Mouse (Mus musculus) CD4-positive, CD25-positive, alpha-beta regulatory T cell, adult 4 months (primary cell): Measurements from ENCODE around the gene Krt15. TPM values are rescaled to one million over a fixed set of nuclear protein-coding genes. Genes with fewer than 3 reads are reported as not detected.

Experiments used
- ATAC-seq: one replicate; pipeline ENCODE4 v1.8.0; 2017
- polyA plus RNA-seq, 2 experiments: library from polyadenylated mRNA; unstranded; fragments of 100-300 nt; shearing (Covaris generic); gene quantifications; one replicate each; pipeline ENCODE4 v1.2.1; 2017

The Krt15 gene
- polyA plus RNA-seq, 2 experiments from 2014 or later = not detected

DNA sequence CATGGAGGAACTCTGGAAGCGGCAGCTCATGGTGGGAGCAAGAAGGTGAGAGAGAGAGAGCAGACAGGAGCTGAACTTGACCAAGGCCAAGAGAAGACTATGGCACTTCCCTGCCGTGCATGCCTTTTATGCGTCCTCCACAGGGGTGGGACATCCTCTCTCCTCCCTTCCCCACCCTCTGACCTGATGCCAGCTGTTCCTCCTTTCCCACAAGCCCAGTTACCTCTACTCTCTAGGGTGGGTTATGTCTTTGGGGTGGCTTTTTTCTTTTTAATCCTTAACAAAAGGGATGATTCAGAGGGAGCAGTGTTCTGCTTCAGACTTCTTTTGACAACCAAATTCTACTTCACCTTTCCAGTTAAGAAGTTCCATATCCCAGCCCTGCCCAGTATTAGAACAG lies 14.3 kb downstream of the Krt15 start, which contains the start of gene Krt13:
Gene Krt13 (minus strand): TSS at position 101 of the 400 bp plus-strand sequence.
- no peak for ATAC-seq

DNA sequence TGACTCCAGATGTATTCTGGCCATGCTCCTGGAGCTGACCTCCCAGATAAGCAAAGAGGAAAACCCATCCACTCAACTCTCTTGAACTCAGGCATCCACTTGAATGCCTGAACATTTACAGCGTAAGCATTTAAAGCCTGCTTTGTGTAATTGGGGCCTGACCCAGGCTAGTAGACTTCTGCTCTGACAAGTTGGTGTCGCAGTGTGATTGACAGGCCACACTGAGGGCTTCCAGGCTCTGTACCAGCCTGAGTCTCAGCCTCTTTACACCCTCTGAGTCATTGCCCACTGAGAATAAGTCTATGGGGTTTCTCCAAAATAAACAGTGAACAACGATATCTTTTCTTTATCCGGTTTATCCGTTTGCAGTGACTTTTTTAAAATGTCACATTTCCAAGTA lies 15.4 kb downstream of the Krt15 start:
- ATAC-seq = no peak

DNA sequence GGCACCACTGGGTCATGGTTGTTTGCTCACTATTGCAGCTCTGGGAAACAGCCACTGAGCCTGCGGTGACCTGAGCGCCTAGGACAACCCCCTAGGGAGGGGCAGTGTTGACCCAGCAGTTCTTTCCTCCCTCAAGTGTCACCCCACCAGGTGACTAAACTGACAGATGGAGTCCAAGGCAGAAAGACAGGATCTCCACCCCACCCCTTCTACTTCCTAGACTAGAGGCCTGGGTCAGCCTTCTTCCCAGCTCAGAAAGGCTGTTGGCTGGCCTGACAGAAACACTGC lies 22.0 kb downstream of the Krt15 start:
- no peak for ATAC-seq

DNA sequence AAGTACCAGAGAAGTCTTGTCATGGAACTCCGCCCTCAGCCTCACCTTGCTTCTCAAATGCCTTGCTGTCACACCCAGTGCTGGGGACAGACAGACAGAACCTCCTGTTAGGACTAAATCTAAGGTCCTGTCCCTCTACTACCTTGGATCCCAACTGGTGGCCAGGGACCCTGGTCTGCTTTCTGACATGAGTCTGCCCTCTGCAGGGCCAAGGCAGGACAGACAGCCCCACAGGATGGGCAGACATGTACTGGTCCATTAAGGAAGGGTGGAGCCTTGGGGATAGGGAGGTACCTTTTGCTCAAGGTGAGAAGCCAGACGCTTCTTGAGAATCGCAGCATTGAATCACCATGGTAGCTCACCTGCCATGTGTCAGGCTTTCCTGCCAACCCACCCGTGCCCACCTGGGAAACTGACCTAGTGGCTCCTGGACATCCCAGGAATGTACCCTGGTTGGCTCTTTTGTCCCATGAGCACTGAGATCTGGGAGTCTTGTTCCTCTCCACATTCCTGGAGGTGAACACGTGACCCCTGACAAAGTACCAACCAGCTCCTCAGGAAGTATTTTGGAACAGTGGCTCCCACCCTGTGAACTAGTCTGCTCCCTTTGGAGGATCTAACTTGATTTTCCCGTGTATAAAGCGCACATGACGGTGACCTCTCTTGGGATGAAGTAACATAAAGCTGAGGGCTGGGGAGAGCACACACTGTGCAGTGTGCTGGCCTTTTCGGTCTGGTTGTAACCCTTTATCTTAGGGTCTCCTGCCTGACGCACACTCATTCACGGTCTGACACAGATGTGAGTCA lies 22.6 kb downstream of the Krt15 start:
- no peak for ATAC-seq

DNA sequence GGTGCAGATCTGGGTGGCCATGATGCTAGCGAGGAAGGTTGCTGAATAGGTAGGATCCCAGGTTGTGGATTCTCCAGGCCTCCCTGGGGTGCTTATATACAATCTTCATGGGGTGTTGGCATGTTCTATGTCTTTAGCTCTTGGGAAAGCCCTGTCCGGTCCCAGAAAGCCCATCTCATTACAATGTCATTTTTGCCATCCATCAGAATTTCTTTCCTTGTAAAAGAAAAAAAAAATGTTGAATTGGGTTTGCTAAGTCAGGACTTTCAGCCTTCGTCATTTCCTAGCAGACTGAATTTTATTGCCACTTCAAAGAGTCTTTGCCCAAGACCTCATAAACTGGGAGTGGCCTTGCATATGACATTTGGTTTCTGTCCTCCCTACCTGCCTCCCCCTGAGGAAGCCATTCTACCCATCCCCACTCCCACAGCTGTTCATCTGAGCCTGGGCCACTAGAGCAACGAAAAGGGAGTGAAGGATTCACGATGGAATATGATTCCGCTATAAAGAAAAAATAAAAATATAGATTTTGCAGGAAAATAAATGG lies 30.1 kb downstream of the Krt15 start, which contains the start of gene Krt36:
Gene Krt36 (minus strand): TSS at position 51 of the 547 bp plus-strand sequence.
- no peak for ATAC-seq

DNA sequence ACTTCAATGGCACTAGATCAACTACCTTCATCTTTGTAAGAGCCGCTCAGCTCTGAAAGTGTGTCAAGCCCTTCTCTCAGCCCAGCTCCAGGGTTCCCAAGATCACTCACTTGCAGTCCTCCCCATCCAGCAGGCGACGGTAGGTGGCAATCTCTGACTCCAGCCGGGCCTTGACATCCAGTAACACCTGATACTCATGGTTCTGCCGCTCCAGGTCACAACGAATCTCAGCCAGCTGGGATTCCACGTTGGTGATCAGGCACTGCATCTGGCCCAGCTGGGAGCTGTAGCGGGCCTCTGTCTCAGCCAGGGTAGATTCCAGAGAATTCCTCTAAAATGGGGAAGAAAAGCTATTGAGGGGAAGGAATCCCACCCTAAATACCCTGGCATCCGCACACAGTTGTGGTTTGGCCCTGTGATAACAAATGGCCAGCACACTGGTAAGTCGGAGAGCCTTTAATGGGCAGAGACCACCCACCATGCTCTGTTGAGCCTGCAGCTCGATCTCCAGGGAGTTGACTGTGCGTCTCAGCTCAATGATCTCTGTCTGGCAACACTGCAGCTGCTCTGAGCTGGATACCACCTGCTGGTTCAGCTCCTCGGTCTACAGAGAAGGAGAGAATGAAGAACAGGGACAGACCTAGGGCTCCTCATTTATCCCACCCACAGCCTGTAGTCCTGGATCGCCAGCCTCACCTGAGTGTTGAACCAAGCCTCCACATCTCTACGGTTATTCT lies 32.9 kb downstream of the Krt15 start:
- ATAC-seq = no peak

DNA sequence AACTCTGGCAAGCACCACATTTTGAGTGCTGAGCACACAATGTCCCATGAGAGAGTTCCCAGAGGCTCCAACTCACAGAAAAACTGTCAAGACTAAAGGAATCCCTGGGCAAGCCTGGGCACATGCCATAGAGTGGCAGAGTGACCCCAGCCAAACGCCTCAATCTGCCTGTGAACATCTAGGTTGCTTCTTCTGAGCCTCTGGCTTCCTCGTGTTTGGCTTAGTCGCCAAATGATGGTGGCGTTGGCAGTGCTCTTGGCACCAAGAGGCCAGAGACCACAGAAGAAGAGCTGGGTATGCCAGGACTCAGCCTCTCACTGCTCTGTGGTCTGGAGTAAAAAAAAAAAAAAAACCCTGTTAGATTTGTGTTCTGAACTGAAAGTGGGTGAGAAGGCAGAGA lies 35.3 kb downstream of the Krt15 start:
- no peak for ATAC-seq

DNA sequence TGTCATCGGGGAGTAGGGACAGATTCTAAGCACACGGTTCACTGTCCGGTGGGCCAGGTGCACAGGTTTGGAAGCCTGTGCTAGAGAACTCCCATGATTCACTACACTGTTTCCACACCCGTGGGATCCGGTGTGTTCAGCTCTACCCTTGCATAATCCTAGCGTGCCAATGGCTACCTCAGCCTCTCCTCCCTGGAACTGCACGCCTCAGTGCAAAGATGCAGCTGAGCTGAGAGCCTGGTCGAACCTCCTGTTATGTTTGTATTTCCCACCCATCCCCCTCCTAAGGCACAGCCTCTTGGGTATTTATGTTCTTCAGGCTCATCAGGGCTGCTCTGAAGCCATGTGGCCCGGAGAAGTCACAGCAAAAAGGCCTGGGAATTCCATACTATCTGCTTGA lies 37.9 kb downstream of the Krt15 start:
- ATAC-seq = no peak

DNA sequence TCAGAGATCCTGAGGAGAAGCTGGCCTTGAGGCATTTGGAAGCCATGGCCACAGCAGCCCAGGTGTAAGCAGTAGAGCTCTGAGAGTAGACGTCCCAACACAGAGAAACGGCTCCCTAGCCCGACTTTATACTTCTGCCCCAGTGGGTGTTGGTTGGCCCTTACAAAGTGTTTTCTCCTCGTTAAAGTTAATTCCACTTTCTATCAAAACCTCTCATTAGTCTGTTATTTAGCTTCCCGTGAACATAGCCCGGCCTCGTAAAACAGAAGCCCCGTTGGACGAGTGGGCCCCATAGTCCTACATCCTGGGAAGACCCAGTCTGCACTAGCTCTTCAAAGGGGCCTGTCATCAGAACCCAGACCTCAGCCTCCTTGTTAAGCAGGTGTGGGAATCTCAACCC lies 39.6 kb downstream of the Krt15 start, which contains the start of gene Krt35:
Gene Krt35 (minus strand): TSS at position 101 of the 400 bp plus-strand sequence.
- ATAC-seq = no peak

DNA sequence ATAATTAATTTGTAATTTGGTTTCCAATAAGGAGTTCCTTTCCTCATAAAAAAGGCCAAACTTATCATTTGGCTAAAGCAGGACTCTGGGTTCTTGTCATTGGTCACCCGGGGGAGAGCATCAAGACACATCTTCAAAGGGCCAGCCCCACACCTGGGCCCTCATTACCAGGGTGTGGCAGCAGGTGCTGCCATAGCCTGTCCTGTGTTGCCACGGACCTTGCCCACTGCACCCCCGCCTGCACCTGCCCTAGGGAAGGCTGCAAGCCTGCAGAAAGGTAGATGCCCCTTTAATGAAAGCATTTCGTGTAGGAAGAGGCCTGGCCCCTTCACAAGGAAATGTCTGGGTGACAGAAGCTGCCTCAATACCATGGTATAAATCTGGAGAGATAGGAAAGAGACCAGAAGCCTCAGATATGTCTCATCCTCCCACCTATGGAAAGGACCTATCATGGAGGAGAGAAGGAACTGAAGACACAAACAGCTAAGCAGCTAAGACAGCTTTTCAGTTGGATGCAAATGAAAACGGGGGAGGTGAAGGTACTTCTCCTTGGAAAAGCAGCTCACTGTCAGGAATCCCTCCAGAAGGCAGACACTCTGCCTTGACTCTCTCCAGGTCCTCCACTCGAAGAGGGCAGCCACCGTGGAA lies 47.2 kb downstream of the Krt15 start:
- ATAC-seq = no peak

DNA sequence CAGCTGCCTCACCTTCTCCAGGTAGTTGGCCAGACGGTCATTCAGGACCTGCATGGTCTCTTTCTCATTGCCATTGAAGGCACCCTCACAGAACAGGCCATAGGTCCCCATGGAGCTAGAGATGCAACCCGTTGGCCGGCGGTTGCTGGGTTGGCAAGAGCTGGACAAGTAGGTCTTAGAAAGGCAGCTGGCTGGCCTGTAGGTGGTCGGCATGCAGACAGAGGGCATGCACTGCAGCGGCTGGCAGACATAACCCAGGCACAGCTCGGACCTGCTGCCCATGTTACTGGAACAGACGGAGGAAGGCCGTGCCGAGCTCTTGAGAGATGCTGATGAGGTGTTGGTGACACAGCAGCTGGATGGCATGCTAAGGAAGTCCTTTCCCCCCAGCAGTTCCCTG lies 47.9 kb downstream of the Krt15 start, which contains the start of gene Krt32:
Gene Krt32 (minus strand): TSS at position 366 of the 400 bp plus-strand sequence.
- no peak for ATAC-seq

Other genes starting within 250 kb of the Krt15 start
- not detected for gene Krtap31-1, start 228.0 kb downstream of the Krt15 start, polyA plus RNA-seq
- gene Gm11565, start 221.2 kb downstream of the Krt15 start, polyA plus RNA-seq = not detected
- not detected for gene Krtap31-2, start 199.6 kb downstream of the Krt15 start, polyA plus RNA-seq
- gene Krtap9-5, start 187.5 kb downstream of the Krt15 start, polyA plus RNA-seq = not detected
- not detected for gene Krtap29-1, start 156.9 kb downstream of the Krt15 start, polyA plus RNA-seq
- not detected for gene Krtap16-1, start 149.3 kb downstream of the Krt15 start, polyA plus RNA-seq
- gene Krtap17-1, start 141.9 kb downstream of the Krt15 start, polyA plus RNA-seq = not detected
- not detected for gene Krt33a, start 119.7 kb downstream of the Krt15 start, polyA plus RNA-seq
- not detected for gene Krt33b, start 106.1 kb downstream of the Krt15 start, polyA plus RNA-seq
- not detected for gene Krt34, start 94.4 kb downstream of the Krt15 start, polyA plus RNA-seq
- gene Krt31, start 85.4 kb downstream of the Krt15 start, polyA plus RNA-seq = not detected
- gene Krt32, start 47.7 kb downstream of the Krt15 start, polyA plus RNA-seq = not detected
- not detected for gene Krt35, start 39.7 kb downstream of the Krt15 start, polyA plus RNA-seq
- gene Krt36, start 30.3 kb downstream of the Krt15 start, polyA plus RNA-seq = not detected
- gene Krt13, start 14.4 kb downstream of the Krt15 start, polyA plus RNA-seq = not detected
- not detected for gene Krt19, start 12.7 kb upstream of the Krt15 start, polyA plus RNA-seq
- not detected for gene Krt9, start 57.3 kb upstream of the Krt15 start, polyA plus RNA-seq
- not detected for gene Krt14, start 71.6 kb upstream of the Krt15 start, polyA plus RNA-seq
- gene Krt16, start 113.0 kb upstream of the Krt15 start, polyA plus RNA-seq = not detected
- gene Krt17, start 125.1 kb upstream of the Krt15 start, polyA plus RNA-seq = 1 to 10 TPM; 1.7 to 6.4 TPM
- gene Krt42, start 133.9 kb upstream of the Krt15 start, polyA plus RNA-seq = not detected
- gene Eif1, start 184.0 kb upstream of the Krt15 start, polyA plus RNA-seq = 1,000 to 10,000 TPM; 1,870 to 3,129 TPM
- not detected for gene Gast, start 198.5 kb upstream of the Krt15 start, polyA plus RNA-seq
- under 1 TPM in 1 of 2 experiments, not detected in 1; 0.50 TPM for gene Hap1, start 220.2 kb upstream of the Krt15 start, polyA plus RNA-seq